Mouse (Mus musculus) intestine, embryonic 15.5 days (tissue): ENCODE data around the gene Rcor1. TPM values are rescaled to one million over a fixed set of nuclear protein-coding genes. Genes with fewer than 3 reads are reported as not detected.

ENCODE experiments used
- ATAC-seq: fragments of 200-750 bp; cut with Nextera tagmentation; 2 replicates; pipeline ENCODE4 v1.8.0; 2017; ENCODE audit warnings: moderate TSS enrichment, moderate library complexity
- H3K27ac ChIP-seq: fragments of 300-500 bp; sonication (generic); 2 replicates; pipeline ENCODE4 v1.5.1; 2015; ENCODE audit warnings: mild to moderate bottlenecking, inconsistent platforms
- H3K27me3 ChIP-seq: fragments of 300-500 bp; sonication (generic); replicated peaks from 2 replicates; pipeline ENCODE4 v1.6.1; 2015; ENCODE audit warnings: inconsistent platforms
- H3K36me3 ChIP-seq: fragments of 300-500 bp; sonication (generic); 2 replicates; pipeline ENCODE4 v1.6.1; 2015; ENCODE audit warnings: inconsistent platforms
- H3K4me1 ChIP-seq: fragments of 300-500 bp; sonication (generic); replicated peaks from 2 replicates; pipeline ENCODE4 v1.6.1; 2015; ENCODE audit warnings: inconsistent platforms
- H3K4me2 ChIP-seq: fragments of 300-500 bp; sonication (generic); replicated peaks from 2 replicates; pipeline ENCODE4 v1.6.1; 2015; ENCODE audit warnings: mild to moderate bottlenecking, inconsistent platforms
- H3K4me3 ChIP-seq: fragments of 300-500 bp; sonication (generic); replicated peaks from 2 replicates; pipeline ENCODE4 v1.5.1; 2015; ENCODE audit warnings: inconsistent platforms
- H3K9ac ChIP-seq: fragments of 300-500 bp; sonication (generic); 2 replicates; pipeline ENCODE4 v1.6.1; 2015; ENCODE audit warnings: inconsistent platforms
- H3K9me3 ChIP-seq: fragments of 300-500 bp; sonication (generic); 2 replicates; pipeline ENCODE4 v1.6.1; 2016; ENCODE audit warnings: inconsistent platforms
- WGBS: fragments of 180-500 bp; shearing (Covaris S2); methylation state at CpG from one replicate; pipeline ENCODE4 v1.1.7; 2015; 5-methylcytosine and 5-hydroxymethylcytosine counted together
- polyA plus RNA-seq: library from polyadenylated mRNA; unstranded; fragments of >200 nt; fragmentation: Nextera tagmentation; extraction: Ambion mirVana; gene quantifications from 2 replicates; pipeline ENCODE4 v1.2.1, GENCODE M21; 2015

Gene Rcor1
- polyA plus RNA-seq, 1 experiment from 2014 or later: 9.1 TPM

- no peak overlapping the region for H3K4me2 ChIP-seq
- peak; percentile 21 for ATAC-seq
- H3K27ac ChIP-seq: peak overlapping the region; percentile 93
- WGBS: 62% methylated on average over 6 of the region's 6 CpGs
- no peak overlapping the region for H3K4me3 ChIP-seq
- no peak overlapping the region for H3K9ac ChIP-seq
- no peaks in the 10 kb centered on the region for H3K9me3 ChIP-seq
- H3K27me3 ChIP-seq: no peaks in the 10 kb centered on the region
- H3K4me1 ChIP-seq: peaks cover 47% of the 10 kb centered on the region
- no peaks in the 10 kb centered on the region for H3K36me3 ChIP-seq
Observed at GRCm38 (mm10) chr12:111005803-111006202, 33.3 kb upstream of the Rcor1 start.

- peak overlapping the region; percentile 93 for H3K27ac ChIP-seq
Observed at GRCm38 (mm10) chr12:111006339-111006738, 32.8 kb upstream of the Rcor1 start.

GRCm38 (mm10) chr12:111007134-111008103, 31.7 kb upstream of the Rcor1 start:
- H3K4me3 ChIP-seq: no peak overlapping the region
- H3K36me3 ChIP-seq: no peaks in the 10 kb centered on the region
- H3K4me2 ChIP-seq: 0 out of 2 replicates have a peak overlapping the region, but pooled peaks have one; percentile 13
- peaks cover 47% of the 10 kb centered on the region for H3K4me1 ChIP-seq
- peak; percentile 84 for ATAC-seq
- H3K9ac ChIP-seq: no peak overlapping the region
- H3K27ac ChIP-seq: peak overlapping the region; percentile 93
- H3K27me3 ChIP-seq: no peaks in the 10 kb centered on the region
- no peaks in the 10 kb centered on the region for H3K9me3 ChIP-seq
- 43% methylated on average over 14 of the region's 14 CpGs for WGBS

More at GRCm38 (mm10) chr12:111006339-111006738, 32.8 kb upstream of the Rcor1 start:
- Histone ChIP-seq H3K4me3 (no peak overlapping the region), H3K9me3 (no peaks in the 10 kb centered on the region), H3K36me3 (no peaks in the 10 kb centered on the region), H3K27me3 (no peaks in the 10 kb centered on the region), H3K9ac (no peak overlapping the region), H3K4me2 (no peak overlapping the region), H3K4me1 (peaks cover 47% of the 10 kb centered on the region)
- ATAC-seq: peak; percentile 46
- WGBS: 35% methylated on average over 5 of the region's 5 CpGs

- H3K4me3 ChIP-seq: no peak overlapping the region
- H3K36me3 ChIP-seq: no peaks in the 10 kb centered on the region
- no peaks in the 10 kb centered on the region for H3K9me3 ChIP-seq
- ATAC-seq: peak; percentile 72
- H3K9ac ChIP-seq: no peak overlapping the region
- WGBS: 43% methylated on average over 11 of the region's 11 CpGs
- peaks cover 47% of the 10 kb centered on the region for H3K4me1 ChIP-seq
- peak overlapping the region; percentile 93 for H3K27ac ChIP-seq
- no peaks in the 10 kb centered on the region for H3K27me3 ChIP-seq
- H3K4me2 ChIP-seq: peak overlapping the region; percentile 37
Observed at GRCm38 (mm10) chr12:111008500-111009490, 30.4 kb upstream of the Rcor1 start.

GRCm38 (mm10) chr12:111009615-111010257, 29.4 kb upstream of the Rcor1 start:
- Histone ChIP-seq H3K9me3 (no peaks in the 10 kb centered on the region), H3K36me3 (no peaks in the 10 kb centered on the region), H3K27me3 (no peaks in the 10 kb centered on the region), H3K4me3 (no peak overlapping the region), H3K4me1 (peaks cover 47% of the 10 kb centered on the region), H3K4me2 (no peak overlapping the region), H3K27ac (peak overlapping the region; percentile 93), H3K9ac (no peak overlapping the region)
- no peak for ATAC-seq
- WGBS: 67% methylated on average over 6 of the region's 6 CpGs

GRCm38 (mm10) chr12:111016807-111017206, 22.3 kb upstream of the Rcor1 start:
- H3K9me3 ChIP-seq: no peaks in the 10 kb centered on the region
- H3K27ac ChIP-seq: no peak overlapping the region
- ATAC-seq: no peak
- 0 out of 2 replicates have a peak, but pooled peaks cover 3% of the 10 kb centered on the region for H3K4me1 ChIP-seq
- H3K4me3 ChIP-seq: no peak overlapping the region
- 85% methylated on average over 3 of the region's 3 CpGs for WGBS
- H3K36me3 ChIP-seq: no peaks in the 10 kb centered on the region
- H3K27me3 ChIP-seq: no peaks in the 10 kb centered on the region
- no peak overlapping the region for H3K9ac ChIP-seq
- H3K4me2 ChIP-seq: no peak overlapping the region

- Histone ChIP-seq H3K4me3 (no peak overlapping the region), H3K4me2 (no peak overlapping the region), H3K36me3 (no peaks in the 10 kb centered on the region), H3K9me3 (no peaks in the 10 kb centered on the region), H3K27me3 (no peaks in the 10 kb centered on the region), H3K4me1 (0 out of 2 replicates have a peak, but pooled peaks cover 3% of the 10 kb centered on the region), H3K9ac (no peak overlapping the region), H3K27ac (no peak overlapping the region)
- WGBS: 88% methylated on average over 11 of the region's 11 CpGs
- ATAC-seq: no peak
Observed at GRCm38 (mm10) chr12:111018068-111018467, 21.1 kb upstream of the Rcor1 start.

- H3K9me3 ChIP-seq: no peaks in the 10 kb centered on the region
- no peak for ATAC-seq
- 90% methylated on average over 2 of the region's 2 CpGs for WGBS
- no peak overlapping the region for H3K9ac ChIP-seq
- H3K27me3 ChIP-seq: no peaks in the 10 kb centered on the region
- no peak overlapping the region for H3K4me2 ChIP-seq
- H3K36me3 ChIP-seq: no peaks in the 10 kb centered on the region
- H3K4me1 ChIP-seq: 0 out of 2 replicates have a peak, but pooled peaks cover 3% of the 10 kb centered on the region
- no peak overlapping the region for H3K27ac ChIP-seq
- H3K4me3 ChIP-seq: no peak overlapping the region
Observed at GRCm38 (mm10) chr12:111019086-111019485, 20.1 kb upstream of the Rcor1 start.

GRCm38 (mm10) chr12:111021138-111021537, 18.0 kb upstream of the Rcor1 start:
- Histone ChIP-seq H3K4me1 (0 out of 2 replicates have a peak, but pooled peaks cover 3% of the 10 kb centered on the region), H3K27me3 (no peaks in the 10 kb centered on the region), H3K4me3 (no peak overlapping the region), H3K9ac (no peak overlapping the region), H3K27ac (no peak overlapping the region), H3K4me2 (no peak overlapping the region), H3K9me3 (no peaks in the 10 kb centered on the region), H3K36me3 (no peaks in the 10 kb centered on the region)
- WGBS: 38% methylated on average over 1 of the region's 1 CpGs
- no peak for ATAC-seq

- no peak overlapping the region for H3K27ac ChIP-seq
- no peaks in the 10 kb centered on the region for H3K36me3 ChIP-seq
- no peaks in the 10 kb centered on the region for H3K27me3 ChIP-seq
- no peak for ATAC-seq
- no peak overlapping the region for H3K9ac ChIP-seq
- H3K9me3 ChIP-seq: no peaks in the 10 kb centered on the region
- no peak overlapping the region for H3K4me2 ChIP-seq
- no peak overlapping the region for H3K4me3 ChIP-seq
- 0 out of 2 replicates have a peak, but pooled peaks cover 3% of the 10 kb centered on the region for H3K4me1 ChIP-seq
- WGBS: 56% methylated on average over 3 of the region's 3 CpGs
Observed at GRCm38 (mm10) chr12:111021577-111021976, 17.6 kb upstream of the Rcor1 start.
